Mouse (Mus musculus): Measurements from ENCODE around the gene Uba7. TPM values are rescaled to one million over a fixed set of nuclear protein-coding genes. Genes with fewer than 3 reads are reported as not detected.

Uba7 gene
- polyA plus RNA-seq, 1 experiment from 2014 or later = 9.3 TPM

GRCm38 (mm10) chr9:107949184-107949921 is 26.0 kb upstream of the Uba7 start:
- 84% methylated on average over 13 of the region's 13 CpGs for WGBS
- Histone ChIP-seq H3K4me3 (no peak overlapping the region), H3K27ac (replicated peaks) (no peak overlapping the region), H3K4me2 (no peak overlapping the region), H3K4me1 (replicated peaks) (peaks cover 16% of the 10 kb centered on the region), H3K27me3 (no peaks in the 10 kb centered on the region), H3K9me3 (no peaks in the 10 kb centered on the region), H3K9ac (no peak overlapping the region), H3K36me3 (no peaks in the 10 kb centered on the region)
- ATAC-seq (ENCODE audit: low read depth) = no peak

DNA sequence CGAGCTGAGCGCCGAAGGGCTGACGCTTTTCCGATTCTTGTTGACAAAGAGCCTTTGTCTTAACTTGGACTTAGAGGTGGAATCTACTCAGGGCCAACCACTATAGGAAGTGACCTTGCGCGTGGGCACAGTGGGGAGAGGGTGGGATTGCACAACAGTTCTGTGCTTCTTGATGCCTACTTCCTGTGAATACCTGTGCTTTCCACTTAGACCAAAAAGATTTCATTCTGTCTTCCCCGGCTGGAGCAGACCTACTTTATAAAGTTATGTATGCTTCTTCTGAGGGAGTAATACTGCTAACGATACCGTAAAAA is 25.4 kb upstream of the Uba7 start, which contains the start of gene Traip:
Traip (plus strand) TSS at position 215 of the 314 bp plus-strand sequence.
- no peak for ATAC-seq (ENCODE audit: low read depth)
- Histone ChIP-seq H3K4me2 (peak within 1 kb of the TSS; percentile 83), H3K9ac (peak within 1 kb of the TSS; percentile 67), H3K27me3 (no peaks in the 10 kb centered on the region), H3K9me3 (no peaks in the 10 kb centered on the region), H3K27ac (replicated peaks) (peak within 1 kb of the TSS; percentile 78), H3K4me1 (replicated peaks) (peaks cover 16% of the 10 kb centered on the region), H3K36me3 (no peaks in the 10 kb centered on the region), H3K4me3 (peak within 1 kb of the TSS; percentile 53)
- WGBS = 87% methylated on average over 10 of the region's 10 CpGs

DNA sequence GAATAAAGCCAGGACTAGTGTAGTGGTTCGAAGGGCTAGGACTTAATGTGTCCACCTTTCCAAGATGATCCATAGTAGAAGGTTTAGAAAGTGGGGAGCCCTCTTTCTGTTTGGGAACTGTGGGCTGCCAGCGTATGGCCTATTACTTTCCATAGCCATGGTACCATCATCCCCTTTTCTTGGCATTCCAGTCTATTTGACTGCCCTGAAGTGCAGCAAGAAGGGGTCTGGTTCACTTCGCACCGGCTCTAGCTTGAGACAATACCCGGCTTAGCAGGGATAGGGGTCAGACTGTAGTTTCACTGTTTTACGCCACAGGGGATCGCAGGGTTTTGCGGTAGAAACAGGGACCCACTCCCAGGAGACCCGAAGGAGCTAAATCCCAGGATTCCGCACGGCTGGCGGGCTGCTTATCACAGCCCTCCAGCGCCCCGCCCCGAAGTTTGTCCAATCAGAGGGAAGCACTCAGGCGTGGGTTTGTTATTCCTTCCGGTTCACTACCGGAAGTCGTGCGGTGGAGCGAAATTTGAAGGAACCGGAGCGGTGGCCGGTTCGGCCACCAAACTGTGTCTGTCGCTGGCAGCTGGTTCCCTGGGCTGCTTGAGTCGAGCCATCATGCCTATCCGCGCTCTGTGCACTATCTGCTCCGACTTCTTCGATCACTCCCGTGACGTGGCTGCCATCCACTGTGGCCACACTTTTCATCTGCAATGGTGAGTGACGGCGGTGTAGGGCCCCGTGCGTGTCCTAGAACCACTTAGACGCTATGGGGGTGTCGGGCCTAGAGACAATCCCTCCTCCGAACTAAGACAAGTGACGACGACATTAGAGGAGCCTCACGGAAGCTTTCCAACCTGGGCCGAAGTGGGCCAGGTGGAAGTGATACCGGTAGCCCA is 24.6 kb upstream of the Uba7 start:
- no peaks in the 10 kb centered on the region for H3K9me3 ChIP-seq
- H3K27me3 ChIP-seq = no peaks in the 10 kb centered on the region
- 12% methylated on average over 45 of the region's 45 CpGs for WGBS
- H3K4me2 ChIP-seq = peak overlapping the region; percentile 83
- peaks cover 16% of the 10 kb centered on the region for H3K4me1 ChIP-seq (replicated peaks)
- ATAC-seq (ENCODE audit: low read depth) = peak; percentile 94
- H3K36me3 ChIP-seq = no peaks in the 10 kb centered on the region
- peak overlapping the region; percentile 78 for H3K27ac ChIP-seq (replicated peaks)
- peak overlapping the region; percentile 67 for H3K9ac ChIP-seq
- peak overlapping the region; percentile 53 for H3K4me3 ChIP-seq

- ATAC-seq (ENCODE audit: low read depth) = no peak
- Histone ChIP-seq H3K9ac (no peak overlapping the region), H3K4me2 (no peak overlapping the region), H3K27me3 (no peaks in the 10 kb centered on the region), H3K27ac (replicated peaks) (no peak overlapping the region), H3K4me3 (no peak overlapping the region), H3K9me3 (no peaks in the 10 kb centered on the region), H3K4me1 (replicated peaks) (peaks cover 12% of the 10 kb centered on the region), H3K36me3 (peaks cover 19% of the 10 kb centered on the region; the same call in 1 of the 2 replicates)
- 81% methylated on average over 6 of the region's 6 CpGs for WGBS
Measured at GRCm38 (mm10) chr9:107955613-107956289, 19.6 kb upstream of the Uba7 start.

- ATAC-seq (ENCODE audit: low read depth) = no peak
- no peak overlapping the region for H3K9ac ChIP-seq
- no peaks in the 10 kb centered on the region for H3K27me3 ChIP-seq
- no peaks in the 10 kb centered on the region for H3K9me3 ChIP-seq
- H3K4me1 ChIP-seq (replicated peaks) = peaks cover 12% of the 10 kb centered on the region
- H3K36me3 ChIP-seq = peaks cover 19% of the 10 kb centered on the region; the same call in 1 of the 2 replicates
- H3K4me3 ChIP-seq = no peak overlapping the region
- no peak overlapping the region for H3K4me2 ChIP-seq
- WGBS = 20% methylated on average over 6 of the region's 6 CpGs
- H3K27ac ChIP-seq (replicated peaks) = no peak overlapping the region
Measured at GRCm38 (mm10) chr9:107957141-107957540, 18.2 kb upstream of the Uba7 start.

DNA sequence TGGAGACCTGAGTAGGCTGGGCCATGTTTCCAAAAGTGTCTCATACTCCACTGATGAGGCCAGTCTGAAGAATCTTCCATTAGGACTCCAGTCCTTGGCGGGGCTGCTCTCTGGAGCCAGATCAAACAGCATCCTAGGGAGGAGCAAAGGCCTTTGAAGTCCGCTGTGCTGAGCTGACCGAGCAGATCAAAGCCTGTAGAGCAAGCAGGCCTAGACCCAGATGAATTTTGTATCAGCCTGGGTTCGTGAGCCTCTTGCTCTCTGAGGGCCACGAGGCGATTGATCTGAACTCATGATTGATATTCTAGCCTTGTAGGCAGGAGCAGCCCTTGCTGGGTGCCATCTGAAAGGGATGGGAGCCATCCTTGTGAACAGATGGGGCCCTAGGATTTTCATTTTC is 15.4 kb upstream of the Uba7 start:
- WGBS = 51% methylated on average over 6 of the region's 6 CpGs
- no peak for ATAC-seq (ENCODE audit: low read depth)

DNA sequence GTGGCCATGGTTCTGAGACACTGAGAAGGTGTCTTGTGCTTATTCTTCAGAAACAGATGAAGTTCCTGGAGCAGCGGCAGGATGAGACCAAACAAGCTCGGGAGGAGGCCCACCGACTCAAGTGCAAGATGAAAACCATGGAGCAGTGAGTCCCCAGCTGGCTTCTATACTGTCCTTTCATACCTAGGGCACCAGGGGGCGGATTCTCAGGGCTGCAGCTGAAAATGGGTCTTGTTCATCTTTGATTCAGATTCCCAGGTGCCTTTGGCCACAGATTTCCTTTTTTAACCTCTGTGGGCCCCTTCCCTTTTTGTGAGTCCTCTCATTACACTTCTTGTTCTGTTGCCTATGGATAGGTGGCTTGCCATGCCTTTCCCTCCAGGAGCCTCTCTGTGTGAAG is 14.4 kb upstream of the Uba7 start:
- peak overlapping the region; percentile 46 for H3K27ac ChIP-seq (replicated peaks)
- H3K9ac ChIP-seq = peak overlapping the region; percentile 17; the same call in 1 of the 2 replicates
- H3K4me1 ChIP-seq (replicated peaks) = peaks cover 12% of the 10 kb centered on the region
- ATAC-seq (ENCODE audit: low read depth) = no peak
- H3K4me3 ChIP-seq = no peak overlapping the region
- no peaks in the 10 kb centered on the region for H3K27me3 ChIP-seq
- no peaks in the 10 kb centered on the region for H3K9me3 ChIP-seq
- H3K36me3 ChIP-seq = peaks cover 19% of the 10 kb centered on the region; the same call in 1 of the 2 replicates
- WGBS = 85% methylated on average over 4 of the region's 4 CpGs
- 0 out of 2 replicates have a peak overlapping the region, but pooled peaks have one; percentile 22 for H3K4me2 ChIP-seq

More for the DNA sequence above, 15.4 kb upstream of the Uba7 start:
- Histone ChIP-seq H3K4me3 (no peak overlapping the region), H3K27me3 (no peaks in the 10 kb centered on the region), H3K27ac (replicated peaks) (no peak overlapping the region), H3K9me3 (no peaks in the 10 kb centered on the region), H3K36me3 (peaks cover 19% of the 10 kb centered on the region; the same call in 1 of the 2 replicates), H3K9ac (no peak overlapping the region; the same call in 1 of the 2 replicates), H3K4me1 (replicated peaks) (peaks cover 12% of the 10 kb centered on the region), H3K4me2 (no peak overlapping the region)

- peak overlapping the region; percentile 17; the same call in 1 of the 2 replicates for H3K9ac ChIP-seq
- no peaks in the 10 kb centered on the region for H3K9me3 ChIP-seq
- peaks cover 12% of the 10 kb centered on the region for H3K4me1 ChIP-seq (replicated peaks)
- peak; percentile 63 for ATAC-seq (ENCODE audit: low read depth)
- H3K4me3 ChIP-seq = no peak overlapping the region
- H3K36me3 ChIP-seq = peaks cover 19% of the 10 kb centered on the region; the same call in 1 of the 2 replicates
- no peaks in the 10 kb centered on the region for H3K27me3 ChIP-seq
- peak overlapping the region; percentile 22; the same call in 1 of the 2 replicates for H3K4me2 ChIP-seq
- peak overlapping the region; percentile 46 for H3K27ac ChIP-seq (replicated peaks)
- 69% methylated on average over 10 of the region's 10 CpGs for WGBS
Measured at GRCm38 (mm10) chr9:107961351-107961762, 13.9 kb upstream of the Uba7 start.

- ATAC-seq (ENCODE audit: low read depth) = peak; percentile 34; the same call in 1 of the 2 replicates
- Histone ChIP-seq H3K27me3 (no peaks in the 10 kb centered on the region), H3K9me3 (no peaks in the 10 kb centered on the region), H3K4me2 (no peak overlapping the region), H3K9ac (no peak overlapping the region), H3K4me3 (no peak overlapping the region), H3K27ac (replicated peaks) (peak overlapping the region; percentile 46), H3K36me3 (peaks cover 19% of the 10 kb centered on the region; the same call in 1 of the 2 replicates), H3K4me1 (replicated peaks) (peaks cover 12% of the 10 kb centered on the region)
- WGBS = 66% methylated on average over 5 of the region's 5 CpGs
Measured at GRCm38 (mm10) chr9:107961881-107962280, 13.4 kb upstream of the Uba7 start.

GRCm38 (mm10) chr9:107962916-107963315 is 12.4 kb upstream of the Uba7 start:
- no peak overlapping the region for H3K9ac ChIP-seq
- no peak overlapping the region for H3K4me3 ChIP-seq
- no peak overlapping the region for H3K27ac ChIP-seq (replicated peaks)
- no peak overlapping the region for H3K4me2 ChIP-seq
- peaks cover 12% of the 10 kb centered on the region; the same call in 1 of the 2 replicates for H3K36me3 ChIP-seq
- H3K9me3 ChIP-seq = no peaks in the 10 kb centered on the region
- no peaks in the 10 kb centered on the region for H3K27me3 ChIP-seq
- WGBS = 94% methylated on average over 9 of the region's 9 CpGs
- no peak for ATAC-seq (ENCODE audit: low read depth)
- H3K4me1 ChIP-seq (replicated peaks) = peaks cover 12% of the 10 kb centered on the region

GRCm38 (mm10) chr9:107963700-107964099 is 11.6 kb upstream of the Uba7 start:
- H3K4me1 ChIP-seq (replicated peaks) = peaks cover 12% of the 10 kb centered on the region
- no peaks in the 10 kb centered on the region for H3K9me3 ChIP-seq
- H3K27ac ChIP-seq (replicated peaks) = no peak overlapping the region
- 0 out of 2 replicates have a peak, but pooled peaks have one; percentile 57 for ATAC-seq (ENCODE audit: low read depth)
- no peak overlapping the region for H3K4me2 ChIP-seq
- H3K36me3 ChIP-seq = peaks cover 12% of the 10 kb centered on the region; the same call in 1 of the 2 replicates
- H3K9ac ChIP-seq = no peak overlapping the region
- H3K4me3 ChIP-seq = no peak overlapping the region
- 29% methylated on average over 5 of the region's 5 CpGs for WGBS
- no peaks in the 10 kb centered on the region for H3K27me3 ChIP-seq

Measured in neural tube, embryonic 13.5 days (tissue).